Mouse (Mus musculus) stomach, postnatal 0 days (tissue): ENCODE measurements at regions not wholly inside any gene's neighbourhood (a gene's known extent, or its start where the extent isn't known, plus 50 kb on each side); places are given as distances from the start of the nearest gene placed in this dataset.

Experiments used
- ATAC-seq: fragments of 200-750 bp; cut with Nextera tagmentation; 2 replicates; pipeline ENCODE4 v1.8.0; 2017; ENCODE audit not compliant: low FRiP score, low TSS enrichment
- DNase-seq: peaks from one replicate; pipeline ENCODE4 v3.0.0-alpha.2; 2016; ENCODE audit warnings: low spot score
- H3K27ac ChIP-seq: fragments of 300-500 bp; sonication (generic); replicated peaks from 2 replicates; pipeline ENCODE4 v1.5.1; 2014; ENCODE audit warnings: mild to moderate bottlenecking, control low read depth
- H3K27me3 ChIP-seq: fragments of 300-500 bp; sonication (generic); 2 replicates; pipeline ENCODE4 v1.6.1; 2014; ENCODE audit warnings: low read length; ENCODE audit not compliant: control insufficient read depth, insufficient read depth
- H3K36me3 ChIP-seq: fragments of 300-500 bp; sonication (generic); 2 replicates; pipeline ENCODE4 v1.6.1; 2014; ENCODE audit warnings: low read length, mixed read lengths; ENCODE audit not compliant: control insufficient read depth, insufficient read depth
- H3K4me1 ChIP-seq: fragments of 300-500 bp; sonication (generic); replicated peaks from 2 replicates; pipeline ENCODE4 v1.6.1; 2014; ENCODE audit warnings: antibody characterized with exemption; ENCODE audit not compliant: control insufficient read depth, insufficient read depth
- H3K4me2 ChIP-seq: fragments of 300-500 bp; sonication (generic); replicated peaks from 2 replicates; pipeline ENCODE4 v1.6.1; 2014; ENCODE audit warnings: low read depth, mild to moderate bottlenecking, control low read depth, moderate library complexity
- H3K4me3 ChIP-seq: fragments of 300-500 bp; sonication (generic); 2 replicates; pipeline ENCODE4 v1.5.1; 2014; ENCODE audit warnings: low read depth, low read length, control low read depth
- H3K9ac ChIP-seq: fragments of 300-500 bp; sonication (generic); 2 replicates; pipeline ENCODE4 v1.6.1; 2014; ENCODE audit warnings: mild to moderate bottlenecking, low read length, control low read depth, mixed read lengths
- H3K9me3 ChIP-seq: fragments of 300-500 bp; sonication (generic); 2 replicates; pipeline ENCODE4 v1.6.1; 2016; ENCODE audit warnings: low read length; ENCODE audit not compliant: control insufficient read depth
- CTCF ChIP-seq: IDR thresholded peaks from 2 replicates; pipeline ENCODE4 v1.5.1; 2016; ENCODE audit warnings: antibody characterized with exemption, low read depth, mild to moderate bottlenecking, moderate library complexity
- EP300 ChIP-seq: optimal IDR thresholded peaks from 2 replicates; pipeline ENCODE3; 2016; ENCODE audit warnings: antibody characterized with exemption
- WGBS: fragments of 180-500 bp; shearing (Covaris S2); extraction: QIAGEN DNeasy Blood & Tissue Kit; methylation state at CpG from one replicate; pipeline ENCODE4 v1.1.7; 2014; 5-methylcytosine and 5-hydroxymethylcytosine counted together

DNA sequence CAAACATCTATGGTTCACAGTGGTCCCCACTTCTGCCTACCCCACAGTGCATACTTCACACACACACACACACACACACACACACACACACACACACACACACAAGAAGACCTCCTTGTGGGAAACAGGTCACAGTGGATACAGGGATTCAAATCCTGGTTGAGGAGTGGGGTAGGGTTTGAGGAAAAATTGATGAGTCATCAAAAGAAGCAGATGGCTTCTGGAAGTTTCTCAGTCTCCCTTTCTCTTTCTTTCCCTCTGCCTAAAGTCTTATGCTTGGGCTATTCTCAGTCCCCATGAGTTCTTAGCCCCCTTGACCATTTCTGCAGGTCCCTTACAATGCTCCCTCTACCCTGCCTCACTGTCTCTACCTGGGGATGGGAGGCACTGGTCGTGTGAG lies 56.4 kb downstream of the Rassf10 start:
- H3K4me2 ChIP-seq: no peak overlapping the region
- WGBS: 76% methylated on average over 1 of the region's 1 CpGs
- no peaks in the 10 kb centered on the region for H3K27me3 ChIP-seq
- TF ChIP-seq CTCF (no peak), EP300 (no peak)
- no peaks in the 10 kb centered on the region for H3K4me1 ChIP-seq
- no peaks in the 10 kb centered on the region for H3K9me3 ChIP-seq
- DNase-seq (no peak), ATAC-seq (no peak)
- no peak overlapping the region for H3K4me3 ChIP-seq
- H3K9ac ChIP-seq: no peak overlapping the region
- H3K36me3 ChIP-seq: no peaks in the 10 kb centered on the region
- no peak overlapping the region for H3K27ac ChIP-seq

DNA sequence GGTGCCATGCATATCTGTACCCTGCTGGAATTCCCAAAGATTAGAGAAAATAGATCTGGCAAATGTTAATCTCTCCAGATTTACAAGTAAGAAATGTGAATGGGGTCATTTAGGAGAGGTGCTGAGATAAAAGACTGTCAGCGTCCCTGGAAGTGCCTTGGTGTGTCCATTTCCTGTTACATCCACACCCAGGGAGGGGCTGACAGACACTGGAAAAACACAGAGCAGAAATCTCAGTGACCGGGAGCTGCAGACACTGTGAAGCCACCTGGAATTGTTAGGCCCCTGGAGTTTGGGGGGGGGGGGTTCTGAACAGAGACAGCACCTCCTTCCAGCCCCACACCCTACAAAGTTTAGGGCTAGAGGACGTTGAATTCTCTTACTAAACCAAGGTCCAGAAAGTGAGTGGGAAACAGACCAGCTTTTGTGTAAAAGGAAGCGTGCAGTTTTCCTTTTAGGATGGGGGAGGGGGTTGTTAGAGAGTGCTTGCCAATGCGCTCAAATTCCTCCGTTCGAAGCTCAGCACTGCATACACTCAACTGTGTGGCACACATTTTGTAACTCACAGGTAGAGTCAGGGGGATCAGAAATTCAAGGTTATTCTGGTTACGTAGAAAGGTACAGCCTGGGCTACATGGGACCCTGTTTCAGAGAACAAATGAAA lies 63.5 kb downstream of the Rassf10 start:
- ATAC-seq (no peak; the same call in 1 of the 2 replicates), DNase-seq (no peak)
- TF ChIP-seq EP300: no peak
- no peak for TF ChIP-seq CTCF
- Histone ChIP-seq H3K27ac (no peak overlapping the region), H3K9ac (no peak overlapping the region), H3K4me3 (no peak overlapping the region), H3K4me1 (no peaks in the 10 kb centered on the region), H3K4me2 (no peak overlapping the region), H3K27me3 (no peaks in the 10 kb centered on the region), H3K36me3 (no peaks in the 10 kb centered on the region), H3K9me3 (no peaks in the 10 kb centered on the region)
- WGBS: 31% methylated on average over 8 of the region's 8 CpGs

- 45% methylated on average over 5 of the region's 5 CpGs for WGBS
- Histone ChIP-seq H3K27me3 (no peaks in the 10 kb centered on the region), H3K9me3 (no peaks in the 10 kb centered on the region), H3K4me2 (no peak overlapping the region), H3K9ac (no peak overlapping the region), H3K27ac (no peak overlapping the region), H3K4me3 (no peak overlapping the region), H3K4me1 (no peaks in the 10 kb centered on the region), H3K36me3 (no peaks in the 10 kb centered on the region)
- DNase-seq (peak; percentile 41), ATAC-seq (no peak)
- TF ChIP-seq EP300 (no peak), CTCF (no peak)
Observed at GRCm38 (mm10) chr7:113021412-113021811, 67.7 kb downstream of the Rassf10 start.

DNA sequence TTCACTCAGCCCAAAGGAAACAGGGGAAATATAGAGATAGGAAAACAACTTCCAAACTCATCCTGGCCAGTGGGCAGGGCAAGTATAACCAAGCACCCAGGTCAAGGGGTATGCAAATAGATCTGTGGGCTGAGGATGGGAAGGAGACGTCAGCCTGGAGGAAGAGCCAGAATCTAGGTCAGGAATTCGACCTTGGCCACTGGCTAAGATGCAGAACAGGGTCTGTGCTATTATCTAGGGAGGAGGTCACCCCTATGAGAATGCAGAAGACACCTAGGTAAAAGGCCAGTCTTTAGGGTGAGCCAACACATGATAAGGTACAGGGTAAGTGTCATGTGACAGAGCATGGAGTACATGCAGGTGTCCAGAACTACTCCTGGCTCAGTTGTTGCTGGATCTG lies 68.8 kb downstream of the Rassf10 start:
- Histone ChIP-seq H3K9ac (no peak overlapping the region), H3K27me3 (no peaks in the 10 kb centered on the region), H3K4me1 (no peaks in the 10 kb centered on the region), H3K4me2 (no peak overlapping the region), H3K27ac (no peak overlapping the region), H3K36me3 (no peaks in the 10 kb centered on the region), H3K9me3 (no peaks in the 10 kb centered on the region), H3K4me3 (no peak overlapping the region)
- no peak for DNase-seq
- 31% methylated on average over 2 of the region's 2 CpGs for WGBS
- ATAC-seq: no peak
- TF ChIP-seq EP300: no peak
- no peak for TF ChIP-seq CTCF

DNA sequence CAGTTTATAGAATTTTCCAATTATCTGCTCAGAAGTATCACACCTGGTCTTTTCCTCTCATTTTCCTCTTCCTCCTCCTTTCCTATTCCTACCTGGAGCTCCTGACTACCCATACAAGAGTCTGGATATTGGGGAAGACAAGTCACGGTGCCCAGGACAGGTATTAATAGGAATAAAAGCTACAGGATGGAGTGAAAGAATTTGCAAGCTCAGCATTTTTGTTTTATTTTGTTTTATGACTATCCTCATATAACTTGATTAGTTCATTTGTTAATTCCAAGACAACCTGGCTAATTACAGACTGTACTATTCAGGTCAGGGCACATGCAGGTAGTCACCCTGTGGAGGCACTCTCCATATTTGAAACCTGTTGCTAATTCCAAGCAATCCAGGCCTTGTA lies 72.0 kb downstream of the Rassf10 start:
- Histone ChIP-seq H3K4me1 (no peaks in the 10 kb centered on the region), H3K9me3 (no peaks in the 10 kb centered on the region), H3K9ac (no peak overlapping the region), H3K27ac (no peak overlapping the region), H3K4me3 (no peak overlapping the region), H3K27me3 (no peaks in the 10 kb centered on the region), H3K4me2 (no peak overlapping the region), H3K36me3 (no peaks in the 10 kb centered on the region)
- no peak for DNase-seq
- 84% methylated on average over 1 of the region's 1 CpGs for WGBS
- no peak for ATAC-seq
- no peak for TF ChIP-seq EP300
- no peak for TF ChIP-seq CTCF

DNA sequence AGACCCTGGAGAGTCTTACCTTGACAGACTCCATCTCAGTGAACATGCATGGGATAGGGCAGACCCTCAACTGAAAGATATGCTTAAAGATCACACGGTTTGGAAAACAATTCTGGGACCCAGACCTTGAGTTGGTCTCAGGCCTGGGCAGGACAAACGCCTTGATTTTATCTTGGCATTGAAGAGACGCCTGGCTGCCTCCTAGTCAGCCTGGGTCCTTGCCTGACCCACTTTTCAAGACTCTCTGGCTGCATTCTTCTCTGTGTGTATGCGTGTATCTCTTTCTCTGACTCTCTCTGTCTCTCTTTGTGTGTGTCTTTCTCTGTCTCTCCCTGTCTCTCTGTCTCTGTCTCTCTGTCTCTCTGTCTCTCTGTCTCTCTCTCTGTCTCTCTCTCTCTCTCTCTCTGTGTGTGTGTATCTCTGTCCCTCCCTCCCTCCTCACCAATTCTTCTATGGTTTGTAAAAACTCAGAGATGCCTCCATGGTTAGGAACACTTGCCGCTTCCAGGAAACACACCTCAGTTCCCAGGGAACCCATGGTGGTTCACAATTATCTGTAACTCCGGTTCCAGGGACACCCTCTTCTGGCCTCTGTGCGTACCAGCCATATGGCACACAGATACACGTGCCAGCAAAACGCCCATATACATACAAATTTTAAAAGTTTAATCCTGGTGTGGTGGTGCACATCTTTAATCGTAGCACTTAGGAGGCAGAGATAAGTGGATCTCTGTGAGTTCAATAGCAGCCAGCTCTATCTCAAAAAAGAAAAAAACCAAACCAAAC lies 72.7 kb downstream of the Rassf10 start:
- H3K4me3 ChIP-seq: no peak overlapping the region
- 78% methylated on average over 10 of the region's 10 CpGs for WGBS
- H3K36me3 ChIP-seq: no peaks in the 10 kb centered on the region
- DNase-seq: no peak
- no peak overlapping the region for H3K4me2 ChIP-seq
- no peak for ATAC-seq
- TF ChIP-seq EP300 (no peak), CTCF (no peak)
- no peak overlapping the region for H3K27ac ChIP-seq
- H3K4me1 ChIP-seq: 0 out of 2 replicates have a peak, but pooled peaks cover 2% of the 10 kb centered on the region
- H3K27me3 ChIP-seq: no peaks in the 10 kb centered on the region
- H3K9me3 ChIP-seq: no peaks in the 10 kb centered on the region
- H3K9ac ChIP-seq: no peak overlapping the region
